Mouse (Mus musculus): Measurements from ENCODE around the gene Wasl. TPM values are rescaled to one million over a fixed set of nuclear protein-coding genes. Genes with fewer than 3 reads are reported as not detected.

Wasl gene
- polyA plus RNA-seq, 1 experiment from 2014 or later = 87.6 TPM

GRCm38 (mm10) chr6:24570278-24570677 is 94.5 kb downstream of the Wasl start:
- WGBS = 78% methylated on average over 11 of the region's 11 CpGs
- ATAC-seq (replicated peaks; ENCODE audit: low FRiP score) = no peak

GRCm38 (mm10) chr6:24569711-24570110 is 95.1 kb downstream of the Wasl start:
- 0 out of 2 replicates have a peak, but pooled peaks cover 2% of the 10 kb centered on the region for H3K9me3 ChIP-seq (replicated peaks)
- H3K27ac ChIP-seq = no peak overlapping the region
- 86% methylated on average over 1 of the region's 1 CpGs for WGBS
- H3K36me3 ChIP-seq = no peaks in the 10 kb centered on the region
- no peak overlapping the region for H3K4me2 ChIP-seq
- H3K4me1 ChIP-seq = no peaks in the 10 kb centered on the region
- ATAC-seq (replicated peaks; ENCODE audit: low FRiP score) = no peak
- no peaks in the 10 kb centered on the region for H3K27me3 ChIP-seq
- no peak overlapping the region for H3K4me3 ChIP-seq (replicated peaks)
- no peak overlapping the region for H3K9ac ChIP-seq

More at GRCm38 (mm10) chr6:24570278-24570677, 94.5 kb downstream of the Wasl start:
- H3K9me3 ChIP-seq (replicated peaks) = 0 out of 2 replicates have a peak, but pooled peaks cover 2% of the 10 kb centered on the region
- H3K9ac ChIP-seq = no peak overlapping the region
- no peak overlapping the region for H3K27ac ChIP-seq
- no peak overlapping the region for H3K4me2 ChIP-seq
- H3K27me3 ChIP-seq = no peaks in the 10 kb centered on the region
- H3K36me3 ChIP-seq = no peaks in the 10 kb centered on the region
- H3K4me3 ChIP-seq (replicated peaks) = no peak overlapping the region
- H3K4me1 ChIP-seq = no peaks in the 10 kb centered on the region

GRCm38 (mm10) chr6:24568963-24569362 is 95.8 kb downstream of the Wasl start:
- no peaks in the 10 kb centered on the region for H3K4me1 ChIP-seq
- H3K4me3 ChIP-seq (replicated peaks) = no peak overlapping the region
- no peaks in the 10 kb centered on the region for H3K36me3 ChIP-seq
- no peaks in the 10 kb centered on the region for H3K9me3 ChIP-seq (replicated peaks)
- H3K4me2 ChIP-seq = no peak overlapping the region
- H3K9ac ChIP-seq = no peak overlapping the region
- no peak overlapping the region for H3K27ac ChIP-seq
- WGBS = 83% methylated on average over 5 of the region's 5 CpGs
- no peaks in the 10 kb centered on the region for H3K27me3 ChIP-seq
- no peak for ATAC-seq (replicated peaks; ENCODE audit: low FRiP score)

GRCm38 (mm10) chr6:24564886-24565285 is 99.9 kb downstream of the Wasl start:
- Histone ChIP-seq H3K4me3 (replicated peaks) (no peak overlapping the region), H3K27me3 (no peaks in the 10 kb centered on the region), H3K9me3 (replicated peaks) (no peaks in the 10 kb centered on the region), H3K4me1 (no peaks in the 10 kb centered on the region), H3K27ac (no peak overlapping the region), H3K36me3 (no peaks in the 10 kb centered on the region), H3K9ac (no peak overlapping the region), H3K4me2 (no peak overlapping the region)
- 62% methylated on average over 1 of the region's 1 CpGs for WGBS
- ATAC-seq (replicated peaks; ENCODE audit: low FRiP score) = no peak

GRCm38 (mm10) chr6:24564081-24564480 is 100.7 kb downstream of the Wasl start:
- Histone ChIP-seq H3K4me2 (no peak overlapping the region), H3K9ac (no peak overlapping the region), H3K4me3 (replicated peaks) (no peak overlapping the region), H3K27ac (no peak overlapping the region), H3K36me3 (no peaks in the 10 kb centered on the region), H3K4me1 (no peaks in the 10 kb centered on the region), H3K27me3 (no peaks in the 10 kb centered on the region), H3K9me3 (replicated peaks) (no peaks in the 10 kb centered on the region)
- 76% methylated on average over 9 of the region's 9 CpGs for WGBS
- no peak for ATAC-seq (replicated peaks; ENCODE audit: low FRiP score)

Other genes starting within 250 kb of the Wasl start
- gene Iqub, start 149.9 kb downstream of the Wasl start, polyA plus RNA-seq (2015; fragmentation: Nextera tagmentation; extraction: Ambion mirVana) = 0.05 and 0.12 TPM in 2 replicates
- gene Ndufa5, start 137.0 kb downstream of the Wasl start, polyA plus RNA-seq (2015; fragmentation: Nextera tagmentation; extraction: Ambion mirVana) = 377 and 407 TPM in 2 replicates
- 0.18 and 0.45 TPM in 2 replicates for gene Asb15, start 136.9 kb downstream of the Wasl start, polyA plus RNA-seq (2015; fragmentation: Nextera tagmentation; extraction: Ambion mirVana)
- gene Lmod2, start 67.2 kb downstream of the Wasl start, polyA plus RNA-seq (2015; fragmentation: Nextera tagmentation; extraction: Ambion mirVana) = 0.17 and 0.55 TPM in 2 replicates
- gene Hyal6, start 68.2 kb upstream of the Wasl start, polyA plus RNA-seq (2015; fragmentation: Nextera tagmentation; extraction: Ambion mirVana) = not detected in 2 replicates
- gene Hyal4, start 83.3 kb upstream of the Wasl start, polyA plus RNA-seq (2015; fragmentation: Nextera tagmentation; extraction: Ambion mirVana) = not detected in 2 replicates
- gene Spam1, start 126.2 kb upstream of the Wasl start, polyA plus RNA-seq (2015; fragmentation: Nextera tagmentation; extraction: Ambion mirVana) = not detected in 2 replicates
- not detected in 2 replicates for gene Hyal5, start 193.0 kb upstream of the Wasl start, polyA plus RNA-seq (2015; fragmentation: Nextera tagmentation; extraction: Ambion mirVana)

All from kidney, embryonic 15.5 days (tissue).